Mouse (Mus musculus) megakaryocyte progenitor cell, adult 5-6 weeks (primary cell): ENCODE data around the gene Ikbip. TPM values are rescaled to one million over a fixed set of nuclear protein-coding genes. Genes with fewer than 3 reads are reported as not detected.

Source experiments
- total RNA-seq, 2 experiments: library from RNA; stranded (forward) in 1 of 2; stranded (reverse) in 1 of 2; fragments of 157-497, 149-512 nt in 1 of 2; fragments of 200-1000 nt in 1 of 2; gene quantifications; 2 replicates each; pipeline versions ENCODE4 v1.2.3 to v1.2.4; 2015 to 2017

Gene Ikbip
- total RNA-seq, 2 experiments from 2014 or later: 17.1 to 26.9 TPM

Other genes with a start within 250 kb of the Ikbip start
- gene Apaf1, start 170 bp upstream of the Ikbip start, total RNA-seq (2015): 68.3 and 71.6 TPM in 2 replicates
- gene Apaf1, start 170 bp upstream of the Ikbip start, total RNA-seq (2017): 35.0 and 40.7 TPM in 2 replicates
- 664 and 680 TPM in 2 replicates for gene Slc25a3, start 41.1 kb downstream of the Ikbip start, total RNA-seq (2015)
- 231 and 244 TPM in 2 replicates for gene Slc25a3, start 41.1 kb downstream of the Ikbip start, total RNA-seq (2017)
- gene Tmpo, start 98.4 kb downstream of the Ikbip start, total RNA-seq (2015): 266 and 302 TPM in 2 replicates
- gene Tmpo, start 98.4 kb downstream of the Ikbip start, total RNA-seq (2017): 461 and 467 TPM in 2 replicates